Mouse (Mus musculus) neural tube, embryonic 11.5 days (tissue): ENCODE measurements around the gene Setd1a. TPM values are rescaled to one million over a fixed set of nuclear protein-coding genes. Genes with fewer than 3 reads are reported as not detected.

Experiments
- ATAC-seq: fragments of 200-750 bp; cut with Nextera tagmentation; 2 replicates; pipeline ENCODE4 v1.8.0; 2017; ENCODE audit warnings: moderate number of reproducible peaks, mild to moderate bottlenecking, moderate TSS enrichment, moderate library complexity; ENCODE audit not compliant: insufficient read depth, low FRiP score, low TSS enrichment
- DNase-seq: peaks from one replicate; pipeline ENCODE4 v3.0.0-alpha.2; 2015; ENCODE audit warnings: low spot score
- H3K27ac ChIP-seq: fragments of 300-500 bp; sonication (generic); 2 replicates; pipeline ENCODE4 v1.5.1; 2014; ENCODE audit warnings: low read depth, mild to moderate bottlenecking, low read length
- H3K27me3 ChIP-seq: fragments of 300-500 bp; sonication (generic); 2 replicates; pipeline ENCODE4 v1.6.1; 2014; ENCODE audit warnings: mild to moderate bottlenecking, low read length, mixed read lengths; ENCODE audit not compliant: control insufficient read depth, insufficient read depth
- H3K36me3 ChIP-seq: fragments of 300-500 bp; sonication (generic); 2 replicates; pipeline ENCODE4 v1.6.1; 2014; ENCODE audit warnings: mild to moderate bottlenecking, low read length, moderate library complexity, mixed read lengths; ENCODE audit not compliant: control insufficient read depth, insufficient read depth
- H3K4me1 ChIP-seq: fragments of 300-500 bp; sonication (generic); 2 replicates; pipeline ENCODE4 v1.6.1; 2014; ENCODE audit warnings: low read length, mixed read lengths; ENCODE audit not compliant: control insufficient read depth, insufficient read depth
- H3K4me2 ChIP-seq: fragments of 300-500 bp; sonication (generic); 2 replicates; pipeline ENCODE4 v1.6.1; 2014; ENCODE audit warnings: low read depth, mild to moderate bottlenecking, moderate library complexity
- H3K4me3 ChIP-seq: fragments of 300-500 bp; sonication (generic); 2 replicates; pipeline ENCODE4 v1.5.1; 2014; ENCODE audit warnings: low read depth, low read length
- H3K9ac ChIP-seq: fragments of 300-500 bp; sonication (generic); 2 replicates; pipeline ENCODE4 v1.6.1; 2014; ENCODE audit warnings: mild to moderate bottlenecking, low read length
- H3K9me3 ChIP-seq: fragments of 300-500 bp; sonication (generic); 2 replicates; pipeline ENCODE4 v1.6.1; 2016; ENCODE audit warnings: low read length; ENCODE audit not compliant: control insufficient read depth
- WGBS: fragments of 180-500 bp; shearing (Covaris S2); extraction: QIAGEN DNeasy Blood & Tissue Kit; methylation state at CpG from one replicate; pipeline ENCODE4 v1.1.7; 2014; 5-methylcytosine and 5-hydroxymethylcytosine counted together
- polyA plus RNA-seq: library from polyadenylated mRNA; unstranded; fragments of >200 nt; fragmentation: Nextera tagmentation; extraction: Ambion mirVana; gene quantifications from 2 replicates; pipeline ENCODE4 v1.2.1, GENCODE M21; 2014

Gene Setd1a
- polyA plus RNA-seq, 1 experiment from 2014 or later: 28.5 TPM

DNA sequence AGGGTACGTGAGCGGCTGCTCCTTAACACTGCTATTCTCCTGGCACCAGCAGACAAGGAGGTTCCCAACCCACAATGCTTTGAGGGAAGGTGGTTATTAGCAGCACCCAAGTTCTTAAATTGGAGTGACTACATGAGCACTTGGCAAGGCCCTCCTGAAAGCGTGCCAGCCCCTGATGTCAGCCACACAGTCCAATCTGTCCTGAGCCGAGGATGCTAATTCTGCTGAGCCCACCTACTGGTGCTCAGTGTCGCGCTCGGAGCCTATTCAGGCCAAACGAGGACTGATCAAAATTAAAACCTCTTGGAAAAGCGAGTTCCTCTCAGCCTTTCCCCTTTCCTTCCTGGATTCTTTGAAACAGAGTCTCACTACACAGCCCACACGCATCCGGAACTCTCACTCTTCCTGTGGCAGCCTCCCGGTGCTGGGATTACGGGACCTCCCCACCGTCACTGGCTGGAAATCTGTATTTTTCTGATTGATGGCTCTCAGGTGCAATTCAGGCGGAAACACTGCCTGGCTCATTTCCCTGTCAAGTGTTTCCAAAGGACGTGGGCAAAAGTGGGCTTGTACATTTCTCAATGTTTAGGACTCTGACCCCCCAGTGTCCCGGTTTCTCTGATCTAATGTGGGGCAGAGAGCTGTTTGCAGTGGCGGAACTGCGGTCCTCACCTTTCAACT, 37.9 kb downstream of the Setd1a start:
- no peak overlapping the region for H3K4me3 ChIP-seq
- ATAC-seq: no peak
- H3K36me3 ChIP-seq: no peaks in the 10 kb centered on the region
- no peaks in the 10 kb centered on the region for H3K9me3 ChIP-seq
- no peaks in the 10 kb centered on the region for H3K27me3 ChIP-seq
- WGBS: 83% methylated on average over 19 of the region's 19 CpGs
- no peaks in the 10 kb centered on the region for H3K4me1 ChIP-seq
- no peak for DNase-seq
- H3K4me2 ChIP-seq: no peak overlapping the region
- H3K27ac ChIP-seq: no peak overlapping the region
- H3K9ac ChIP-seq: no peak overlapping the region

- ATAC-seq: no peak
- 93% methylated on average over 15 of the region's 15 CpGs for WGBS
- Histone ChIP-seq H3K36me3 (no peaks in the 10 kb centered on the region), H3K27ac (no peak overlapping the region), H3K4me1 (no peaks in the 10 kb centered on the region), H3K9me3 (no peaks in the 10 kb centered on the region), H3K4me2 (no peak overlapping the region), H3K27me3 (no peaks in the 10 kb centered on the region), H3K4me3 (no peak overlapping the region), H3K9ac (no peak overlapping the region)
- no peak for DNase-seq
Measured at GRCm38 (mm10) chr7:127815116-127815665, 38.7 kb downstream of the Setd1a start.

- no peaks in the 10 kb centered on the region for H3K27me3 ChIP-seq
- H3K9me3 ChIP-seq: no peaks in the 10 kb centered on the region
- H3K9ac ChIP-seq: peak overlapping the region; percentile 22; the same call in 1 of the 2 replicates
- no peaks in the 10 kb centered on the region for H3K4me1 ChIP-seq
- DNase-seq (no peak), ATAC-seq (no peak)
- H3K4me3 ChIP-seq: no peak overlapping the region
- H3K27ac ChIP-seq: no peak overlapping the region
- no peak overlapping the region for H3K4me2 ChIP-seq
- no peaks in the 10 kb centered on the region for H3K36me3 ChIP-seq
- 65% methylated on average over 15 of the region's 15 CpGs for WGBS
Measured at GRCm38 (mm10) chr7:127815954-127816821, 39.7 kb downstream of the Setd1a start.

- Histone ChIP-seq H3K4me3 (no peak overlapping the region), H3K9ac (no peak overlapping the region), H3K27me3 (no peaks in the 10 kb centered on the region), H3K9me3 (no peaks in the 10 kb centered on the region), H3K27ac (no peak overlapping the region), H3K4me1 (no peaks in the 10 kb centered on the region), H3K4me2 (no peak overlapping the region), H3K36me3 (no peaks in the 10 kb centered on the region)
- DNase-seq (no peak), ATAC-seq (no peak)
- WGBS: 82% methylated on average over 7 of the region's 7 CpGs
Measured at GRCm38 (mm10) chr7:127817053-127817452, 40.6 kb downstream of the Setd1a start.

DNA sequence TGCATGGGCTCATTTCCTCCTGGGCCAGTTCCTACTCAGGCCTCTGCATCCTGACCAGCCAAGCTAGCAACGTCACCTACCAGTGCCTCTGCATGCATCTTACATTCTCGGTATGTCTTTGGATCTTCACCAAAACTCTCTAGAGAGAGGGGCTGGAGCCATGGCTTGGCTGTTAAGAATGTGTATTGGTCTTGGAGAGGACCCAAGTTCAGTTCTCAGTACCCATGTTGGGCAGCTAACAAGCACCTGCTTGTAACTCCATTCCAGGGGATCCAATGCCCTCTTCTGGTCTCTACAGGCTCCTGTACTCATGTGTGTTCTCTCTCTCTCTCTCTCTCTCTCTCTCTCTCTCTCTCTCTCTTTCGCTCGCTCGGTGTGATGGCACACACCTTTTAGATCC, 41.3 kb downstream of the Setd1a start:
- WGBS: 98% methylated on average over 5 of the region's 5 CpGs
- no peak for ATAC-seq

DNA sequence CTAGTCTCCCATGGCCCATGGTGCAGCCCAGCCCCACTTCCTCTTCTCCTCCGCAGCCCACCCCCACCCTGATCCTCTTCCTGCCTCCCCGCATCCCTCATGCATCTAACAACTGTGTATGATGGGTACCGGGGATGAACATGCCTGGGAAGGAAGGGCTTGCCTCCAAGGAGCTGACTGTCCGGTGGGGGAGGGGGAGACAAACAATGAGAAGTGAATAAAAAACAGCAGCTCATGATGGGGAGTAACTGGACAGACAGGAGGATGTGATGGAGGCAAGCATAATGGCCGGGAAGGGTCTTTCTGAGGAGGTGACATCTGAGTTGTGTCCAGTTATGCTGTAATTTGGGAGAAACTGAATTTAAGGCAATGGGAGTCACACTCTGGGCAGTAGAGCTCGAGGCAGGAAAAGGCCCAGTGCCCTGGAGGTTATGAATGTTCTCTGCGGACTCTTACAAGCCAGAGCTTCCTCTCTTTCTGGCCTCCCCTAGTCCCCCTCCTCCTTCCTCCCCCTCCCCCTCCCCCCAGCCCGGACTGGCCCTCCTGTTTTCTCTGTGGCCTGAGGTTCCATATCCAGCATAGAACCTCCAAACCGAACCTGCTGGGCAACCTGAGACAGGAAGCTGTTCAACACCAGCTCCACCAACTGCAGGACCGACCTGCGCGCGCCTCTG, 44.5 kb downstream of the Setd1a start:
- H3K27ac ChIP-seq: no peak overlapping the region
- 74% methylated on average over 13 of the region's 13 CpGs for WGBS

More for the DNA sequence above, 41.3 kb downstream of the Setd1a start:
- DNase-seq: no peak
- Histone ChIP-seq H3K9me3 (no peaks in the 10 kb centered on the region), H3K4me2 (no peak overlapping the region), H3K4me1 (no peaks in the 10 kb centered on the region), H3K9ac (no peak overlapping the region), H3K36me3 (no peaks in the 10 kb centered on the region), H3K27ac (no peak overlapping the region), H3K27me3 (no peaks in the 10 kb centered on the region), H3K4me3 (no peak overlapping the region)

GRCm38 (mm10) chr7:127822494-127822893, 46.0 kb downstream of the Setd1a start:
- no peak overlapping the region for H3K4me3 ChIP-seq
- no peak overlapping the region for H3K4me2 ChIP-seq
- DNase-seq (no peak), ATAC-seq (no peak)
- H3K4me1 ChIP-seq: peaks cover 3% of the 10 kb centered on the region; the same call in 1 of the 2 replicates
- no peak overlapping the region for H3K9ac ChIP-seq
- H3K27ac ChIP-seq: no peak overlapping the region
- no peaks in the 10 kb centered on the region for H3K9me3 ChIP-seq
- H3K27me3 ChIP-seq: no peaks in the 10 kb centered on the region
- WGBS: 86% methylated on average over 3 of the region's 3 CpGs
- no peaks in the 10 kb centered on the region for H3K36me3 ChIP-seq

More for the DNA sequence above, 44.5 kb downstream of the Setd1a start:
- Histone ChIP-seq H3K9ac (no peak overlapping the region), H3K9me3 (no peaks in the 10 kb centered on the region), H3K4me2 (no peak overlapping the region), H3K4me1 (peaks cover 3% of the 10 kb centered on the region; the same call in 1 of the 2 replicates), H3K4me3 (no peak overlapping the region), H3K27me3 (no peaks in the 10 kb centered on the region), H3K36me3 (no peaks in the 10 kb centered on the region)
- DNase-seq (no peak), ATAC-seq (no peak)
